Mouse (Mus musculus): Measurements from ENCODE around the gene Kdf1. TPM values are rescaled to one million over a fixed set of nuclear protein-coding genes. Genes with fewer than 3 reads are reported as not detected.

The Kdf1 gene
- polyA plus RNA-seq, 1 experiment = 38.0 TPM

Other genes with a start within 250 kb of the Kdf1 start
- gene Tmem222, start 241.2 kb upstream of the Kdf1 start, polyA plus RNA-seq (2012; rRNA removed) = 91.8 and 95.3 TPM in 2 replicates
- 41.7 and 51.0 TPM in 2 replicates for gene Wdtc1, start 165.5 kb upstream of the Kdf1 start, polyA plus RNA-seq (2012; rRNA removed)
- 32.5 and 42.8 TPM in 2 replicates for gene Slc9a1, start 149.3 kb upstream of the Kdf1 start, polyA plus RNA-seq (2012; rRNA removed)
- 5.1 and 5.2 TPM in 2 replicates for gene Tent5b, start 38.8 kb upstream of the Kdf1 start, polyA plus RNA-seq (2012; rRNA removed)
- 6.5 and 7.9 TPM in 2 replicates for gene Trnp1, start 20.4 kb upstream of the Kdf1 start, polyA plus RNA-seq (2012; rRNA removed)
- gene Nudc, start 27.0 kb downstream of the Kdf1 start, polyA plus RNA-seq (2012; rRNA removed) = 34.0 and 34.5 TPM in 2 replicates
- 0.19 and 1.5 TPM in 2 replicates for gene Nr0b2, start 34.4 kb downstream of the Kdf1 start, polyA plus RNA-seq (2012; rRNA removed)
- gene Gpatch3, start 55.8 kb downstream of the Kdf1 start, polyA plus RNA-seq (2012; rRNA removed) = 4.8 and 5.0 TPM in 2 replicates
- gene Gpn2, start 65.4 kb downstream of the Kdf1 start, polyA plus RNA-seq (2012; rRNA removed) = 36.7 and 41.4 TPM in 2 replicates
- gene Sfn, start 83.2 kb downstream of the Kdf1 start, polyA plus RNA-seq (2012; rRNA removed) = 211 and 298 TPM in 2 replicates
- 27.3 and 35.7 TPM in 2 replicates for gene Zdhhc18, start 131.2 kb downstream of the Kdf1 start, polyA plus RNA-seq (2012; rRNA removed)
- 11.2 and 11.7 TPM in 2 replicates for gene Pigv, start 153.7 kb downstream of the Kdf1 start, polyA plus RNA-seq (2012; rRNA removed)
- 25.2 and 39.5 TPM in 2 replicates for gene Arid1a, start 237.8 kb downstream of the Kdf1 start, polyA plus RNA-seq (2012; rRNA removed)